Mouse (Mus musculus): ENCODE data around the gene Ube4a. TPM values are rescaled to one million over a fixed set of nuclear protein-coding genes. Genes with fewer than 3 reads are reported as not detected.

Ube4a gene
- polyA plus RNA-seq, 2 experiments = 7.6 to 11.6 TPM

- Histone ChIP-seq H3K36me3 (replicated peaks; ENCODE audit: control insufficient read depth, insufficient read depth, low read depth) (no peaks in the 10 kb centered on the region), H3K9me3 (ENCODE audit: control insufficient read depth, low read length) (no peaks in the 10 kb centered on the region), H3K27me3 (ENCODE audit: control insufficient read depth, insufficient read depth, low read length) (no peaks in the 10 kb centered on the region), H3K4me2 (ENCODE audit: low read depth) (no peak overlapping the region), H3K9ac (replicated peaks) (no peak overlapping the region), H3K4me3 (ENCODE audit: insufficient read depth in 1 of 2, low read depth in 2 of 2, low read length in 2 of 2) (no peak overlapping the region), H3K4me1 (replicated peaks; ENCODE audit: control insufficient read depth in 2 of 2, insufficient read depth in 2 of 2, low read length in 1 of 2) (no peaks in the 10 kb centered on the region), H3K27ac (no peak overlapping the region)
- WGBS (ENCODE audit: insufficient replicate concordance) = 56% methylated on average over 4 of the region's 4 CpGs
- ATAC-seq (ENCODE audit: insufficient read depth) (no peak), DNase-seq (ENCODE audit: low read depth in 3 of 3, low spot score in 3 of 3) (no peak)
- TF ChIP-seq CTCF (IDR thresholded peaks at IDR 0.05; ENCODE audit: low read depth) (no peak), EP300 (IDR thresholded peaks at IDR 0.05; ENCODE audit: low read depth) (no peak)
Measured at GRCm38 (mm10) chr9:44903856-44904255, 61.5 kb downstream of the Ube4a start.

GRCm38 (mm10) chr9:44900402-44900801 is 65.0 kb downstream of the Ube4a start:
- no peak for DNase-seq (ENCODE audit: low read depth in 3 of 3, low spot score in 3 of 3)

DNA sequence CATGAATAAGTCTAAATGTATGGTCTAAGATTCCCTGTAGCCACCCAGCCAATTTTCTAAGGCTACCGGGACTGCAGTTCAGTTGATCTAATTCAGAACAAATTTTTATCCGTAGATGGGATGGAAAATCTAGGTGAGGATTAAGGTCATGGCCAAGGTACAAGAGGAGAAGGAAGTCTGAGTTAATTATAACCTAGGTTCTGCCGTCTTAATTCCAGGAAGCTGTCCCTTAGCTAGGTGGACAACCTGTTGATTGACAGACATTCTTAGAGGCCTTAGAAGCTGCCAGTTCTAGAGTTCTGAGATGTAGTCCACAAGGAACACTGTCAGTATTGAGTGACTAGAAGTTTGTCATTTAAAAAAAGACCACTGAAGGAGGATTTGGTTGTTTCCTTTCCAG is 65.7 kb downstream of the Ube4a start:
- Histone ChIP-seq H3K36me3 (replicated peaks; ENCODE audit: control insufficient read depth, insufficient read depth, low read depth) (no peaks in the 10 kb centered on the region), H3K4me3 (ENCODE audit: insufficient read depth in 1 of 2, low read depth in 2 of 2, low read length in 2 of 2) (no peak overlapping the region), H3K4me1 (replicated peaks; ENCODE audit: control insufficient read depth in 2 of 2, insufficient read depth in 2 of 2, low read length in 1 of 2) (no peaks in the 10 kb centered on the region), H3K27ac (no peak overlapping the region), H3K27me3 (ENCODE audit: control insufficient read depth, insufficient read depth, low read length) (no peaks in the 10 kb centered on the region), H3K9me3 (ENCODE audit: control insufficient read depth, low read length) (no peaks in the 10 kb centered on the region), H3K9ac (replicated peaks) (no peak overlapping the region), H3K4me2 (ENCODE audit: low read depth) (no peak overlapping the region)
- DNase-seq (ENCODE audit: low read depth in 3 of 3, low spot score in 3 of 3) = no peak
- ATAC-seq (ENCODE audit: insufficient read depth) = no peak
- no peak for TF ChIP-seq CTCF (IDR thresholded peaks at IDR 0.05; ENCODE audit: low read depth)
- TF ChIP-seq EP300 (IDR thresholded peaks at IDR 0.05; ENCODE audit: low read depth) = no peak
- 57% methylated on average over 3 of the region's 3 CpGs for WGBS (ENCODE audit: insufficient replicate concordance)

More at GRCm38 (mm10) chr9:44900402-44900801, 65.0 kb downstream of the Ube4a start:
- no peaks in the 10 kb centered on the region for H3K4me1 ChIP-seq (replicated peaks; ENCODE audit: control insufficient read depth in 2 of 2, insufficient read depth in 2 of 2, low read length in 1 of 2)
- TF ChIP-seq CTCF (IDR thresholded peaks at IDR 0.05; ENCODE audit: low read depth) (peak; percentile 17; the same call in 1 of the 2 replicates), EP300 (IDR thresholded peaks at IDR 0.05; ENCODE audit: low read depth) (no peak)
- H3K4me2 ChIP-seq (ENCODE audit: low read depth) = no peak overlapping the region
- no peak overlapping the region for H3K9ac ChIP-seq (replicated peaks)
- 53% methylated on average over 4 of the region's 4 CpGs for WGBS (ENCODE audit: insufficient replicate concordance)
- H3K36me3 ChIP-seq (replicated peaks; ENCODE audit: control insufficient read depth, insufficient read depth, low read depth) = no peaks in the 10 kb centered on the region
- no peak for ATAC-seq (ENCODE audit: insufficient read depth)
- no peaks in the 10 kb centered on the region for H3K9me3 ChIP-seq (ENCODE audit: control insufficient read depth, low read length)
- H3K27me3 ChIP-seq (ENCODE audit: control insufficient read depth, insufficient read depth, low read length) = no peaks in the 10 kb centered on the region
- no peak overlapping the region for H3K4me3 ChIP-seq (ENCODE audit: insufficient read depth in 1 of 2, low read depth in 2 of 2, low read length in 2 of 2)
- no peak overlapping the region for H3K27ac ChIP-seq

DNA sequence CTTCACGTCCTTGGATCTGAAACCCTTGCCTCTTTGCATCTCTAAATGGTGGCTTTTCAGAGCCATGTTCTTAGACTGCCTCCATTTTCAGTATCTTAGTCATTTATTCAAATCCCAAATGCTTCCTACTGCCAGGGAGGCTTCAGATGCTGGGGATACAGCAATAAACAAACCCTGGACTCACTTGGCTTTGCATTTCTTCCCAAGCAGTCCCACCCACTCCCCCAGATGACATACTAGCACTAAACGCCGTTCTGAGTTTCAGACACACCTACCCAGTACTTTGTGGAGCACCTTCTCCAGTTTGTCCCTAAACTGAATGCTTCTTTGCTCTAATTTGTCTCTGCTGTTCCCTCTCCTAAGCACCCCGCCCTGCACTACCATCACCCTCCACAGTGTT is 68.4 kb downstream of the Ube4a start:
- 0 out of 4 replicates have a peak, but pooled peaks cover 0 to 2% of the 10 kb centered on the region in 2 experiments for H3K4me1 ChIP-seq (replicated peaks; ENCODE audit: control insufficient read depth in 2 of 2, insufficient read depth in 2 of 2, low read length in 1 of 2)
- H3K4me3 ChIP-seq (ENCODE audit: insufficient read depth in 1 of 2, low read depth in 2 of 2, low read length in 2 of 2) = no peak overlapping the region
- H3K9me3 ChIP-seq (ENCODE audit: control insufficient read depth, low read length) = no peaks in the 10 kb centered on the region
- no peak overlapping the region for H3K9ac ChIP-seq (replicated peaks)
- DNase-seq (ENCODE audit: low read depth in 3 of 3, low spot score in 3 of 3) (no peak), ATAC-seq (ENCODE audit: insufficient read depth) (no peak)
- no peaks in the 10 kb centered on the region for H3K27me3 ChIP-seq (ENCODE audit: control insufficient read depth, insufficient read depth, low read length)
- 48% methylated on average over 4 of the region's 4 CpGs for WGBS (ENCODE audit: insufficient replicate concordance)
- TF ChIP-seq CTCF (IDR thresholded peaks at IDR 0.05; ENCODE audit: low read depth) = no peak
- TF ChIP-seq EP300 (IDR thresholded peaks at IDR 0.05; ENCODE audit: low read depth) = no peak
- no peaks in the 10 kb centered on the region for H3K36me3 ChIP-seq (replicated peaks; ENCODE audit: control insufficient read depth, insufficient read depth, low read depth)
- no peak overlapping the region for H3K27ac ChIP-seq
- H3K4me2 ChIP-seq (ENCODE audit: low read depth) = no peak overlapping the region

DNA sequence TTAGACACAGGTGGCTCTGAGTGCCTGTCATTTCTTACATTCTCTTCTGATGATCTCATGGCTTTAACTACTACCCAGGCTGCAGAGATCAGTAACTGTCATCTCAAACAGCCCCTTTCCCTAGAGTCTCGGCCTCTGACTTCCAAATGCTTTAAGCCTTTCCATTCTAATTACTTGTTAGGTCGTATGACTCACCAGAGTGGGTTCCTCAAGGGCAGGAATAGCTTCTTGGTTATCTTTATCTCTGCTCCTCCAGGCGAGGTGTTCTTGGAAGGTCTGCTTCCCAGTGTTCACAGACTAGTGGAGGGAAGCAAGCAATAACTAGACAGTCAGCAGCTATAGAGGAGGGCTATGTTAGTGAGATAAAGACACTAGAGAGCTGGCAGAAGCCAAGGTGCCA is 72.7 kb downstream of the Ube4a start:
- H3K27ac ChIP-seq = no peak overlapping the region
- TF ChIP-seq CTCF (IDR thresholded peaks at IDR 0.05; ENCODE audit: low read depth) (no peak), EP300 (IDR thresholded peaks at IDR 0.05; ENCODE audit: low read depth) (no peak)
- H3K4me3 ChIP-seq (ENCODE audit: insufficient read depth in 1 of 2, low read depth in 2 of 2, low read length in 2 of 2) = no peak overlapping the region
- H3K9me3 ChIP-seq (ENCODE audit: control insufficient read depth, low read length) = no peaks in the 10 kb centered on the region
- ATAC-seq (ENCODE audit: insufficient read depth) (no peak), DNase-seq (ENCODE audit: low read depth in 3 of 3, low spot score in 3 of 3) (no peak)
- no peaks in the 10 kb centered on the region for H3K36me3 ChIP-seq (replicated peaks; ENCODE audit: control insufficient read depth, insufficient read depth, low read depth)
- H3K27me3 ChIP-seq (ENCODE audit: control insufficient read depth, insufficient read depth, low read length) = no peaks in the 10 kb centered on the region
- peaks cover 0 to 6% of the 10 kb centered on the region in 2 experiments; a peak in 1 of 4 replicates for H3K4me1 ChIP-seq (replicated peaks; ENCODE audit: control insufficient read depth in 2 of 2, insufficient read depth in 2 of 2, low read length in 1 of 2)
- H3K4me2 ChIP-seq (ENCODE audit: low read depth) = no peak overlapping the region
- WGBS (ENCODE audit: insufficient replicate concordance) = 18% methylated on average over 3 of the region's 3 CpGs
- H3K9ac ChIP-seq (replicated peaks) = no peak overlapping the region

Measured in liver, embryonic 14.5 days (tissue).